Mouse (Mus musculus) liver, adult 2 months (tissue): ENCODE measurements around the gene Gfy.

Experiments
- CTCF ChIP-seq: fragments of 200-500 bp; IDR thresholded peaks from 2 replicates; pipeline ENCODE4 v1.5.1; 2011; ENCODE audit warnings: low read depth, low read length, control low read depth
- POLR2A ChIP-seq: fragments of 200-500 bp; IDR thresholded peaks from 2 replicates; pipeline ENCODE4 v1.6.1; 2011; ENCODE audit warnings: low read length, control low read depth; ENCODE audit not compliant: insufficient read depth; ENCODE audit errors: extremely low read depth

DNA sequence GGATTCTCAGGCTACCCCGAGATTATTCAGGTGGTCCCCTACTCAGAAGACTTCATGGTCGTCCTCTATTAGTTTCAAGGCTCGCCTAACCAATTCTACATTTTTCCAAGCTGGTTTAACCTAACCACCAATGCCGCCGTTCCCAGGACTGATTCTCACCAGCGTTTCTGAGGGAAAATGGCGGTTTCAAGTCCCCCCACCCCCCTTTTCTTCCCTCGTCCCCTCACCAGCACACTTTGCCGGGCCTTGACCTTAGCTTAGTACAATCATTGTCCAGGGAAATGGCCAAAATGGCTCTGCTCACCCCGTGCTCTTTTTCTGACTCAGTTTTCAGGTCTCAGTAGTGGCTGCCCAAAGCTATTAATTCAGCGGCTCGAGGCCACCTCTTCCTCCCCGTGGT is 4.0 kb downstream of the Gfy start:
- TF ChIP-seq CTCF (no peak), POLR2A (no peak)
